Mouse (Mus musculus) hindbrain, embryonic 13.5 days (tissue): Measurements from ENCODE around the gene Rbm3. TPM values are rescaled to one million over a fixed set of nuclear protein-coding genes. Genes with fewer than 3 reads are reported as not detected.
"Not testable (repeated sequence)": the region's sequence is repeated elsewhere in the genome, so short reads cannot be mapped to it uniquely, and the experiment has no call there.

Experiments
- ATAC-seq: fragments of 200-750 bp; cut with Nextera tagmentation; 2 replicates; pipeline ENCODE4 v1.8.0; 2017; ENCODE audit warnings: moderate TSS enrichment; ENCODE audit not compliant: low FRiP score
- H3K27ac ChIP-seq: fragments of 300-500 bp; sonication (generic); 2 replicates; pipeline ENCODE4 v1.5.1; 2015; ENCODE audit warnings: inconsistent platforms, mild to moderate bottlenecking, moderate library complexity
- H3K27me3 ChIP-seq: fragments of 300-500 bp; sonication (generic); 2 replicates; pipeline ENCODE4 v1.6.1; 2015; ENCODE audit warnings: mild to moderate bottlenecking, inconsistent platforms
- H3K36me3 ChIP-seq: fragments of 300-500 bp; sonication (generic); 2 replicates; pipeline ENCODE4 v1.6.1; 2015; ENCODE audit warnings: mild to moderate bottlenecking, inconsistent platforms
- H3K4me1 ChIP-seq: fragments of 300-500 bp; sonication (generic); replicated peaks from 2 replicates; pipeline ENCODE4 v1.6.1; 2015; ENCODE audit warnings: inconsistent platforms
- H3K4me2 ChIP-seq: fragments of 300-500 bp; sonication (generic); 2 replicates; pipeline ENCODE4 v1.6.1; 2015; ENCODE audit warnings: inconsistent platforms, mild to moderate bottlenecking, moderate library complexity
- H3K4me3 ChIP-seq: fragments of 300-500 bp; sonication (generic); 2 replicates; pipeline ENCODE4 v1.5.1; 2015; ENCODE audit warnings: mild to moderate bottlenecking, inconsistent platforms
- H3K9ac ChIP-seq: fragments of 300-500 bp; sonication (generic); 2 replicates; pipeline ENCODE4 v1.6.1; 2015; ENCODE audit warnings: mild to moderate bottlenecking, inconsistent platforms
- H3K9me3 ChIP-seq: fragments of 300-500 bp; sonication (generic); 2 replicates; pipeline ENCODE4 v1.6.1; 2016; ENCODE audit warnings: inconsistent platforms
- WGBS: fragments of 180-500 bp; shearing (Covaris S2); methylation state at CpG from one replicate; pipeline ENCODE4 v1.1.7; 2015; 5-methylcytosine and 5-hydroxymethylcytosine counted together
- polyA plus RNA-seq: library from polyadenylated mRNA; unstranded; fragments of >200 nt; fragmentation: Nextera tagmentation; extraction: Ambion mirVana; gene quantifications from 2 replicates; pipeline ENCODE4 v1.2.1, GENCODE M21; 2015

Rbm3 gene
- polyA plus RNA-seq, 1 experiment from 2014 or later = 336 TPM

- no peaks in the 10 kb centered on the region for H3K9me3 ChIP-seq
- no peak overlapping the region for H3K9ac ChIP-seq
- no peak for ATAC-seq
- H3K4me1 ChIP-seq = no peaks in the 10 kb centered on the region
- H3K27ac ChIP-seq = no peak overlapping the region
- no peak overlapping the region for H3K4me3 ChIP-seq
- H3K36me3 ChIP-seq = peaks cover 5% of the 10 kb centered on the region
- H3K27me3 ChIP-seq = no peaks in the 10 kb centered on the region
- no peak overlapping the region for H3K4me2 ChIP-seq
Observed at GRCm38 (mm10) chrX:8117264-8117663, 28.4 kb downstream of the Rbm3 start.

- H3K4me2 ChIP-seq = no peak overlapping the region
- no peak for ATAC-seq
- 85% methylated on average over 4 of the region's 4 CpGs for WGBS
Observed at GRCm38 (mm10) chrX:8115275-8115674, 30.4 kb downstream of the Rbm3 start.

GRCm38 (mm10) chrX:8105019-8105418 is 40.7 kb downstream of the Rbm3 start:
- WGBS = 90% methylated on average over 3 of the region's 3 CpGs
- Histone ChIP-seq H3K4me3 (no peak overlapping the region), H3K27me3 (no peaks in the 10 kb centered on the region), H3K27ac (no peak overlapping the region), H3K9me3 (no peaks in the 10 kb centered on the region), H3K4me1 (peaks cover 8% of the 10 kb centered on the region), H3K4me2 (no peak overlapping the region), H3K9ac (no peak overlapping the region), H3K36me3 (no peaks in the 10 kb centered on the region)
- no peak for ATAC-seq

More at GRCm38 (mm10) chrX:8115275-8115674, 30.4 kb downstream of the Rbm3 start:
- no peaks in the 10 kb centered on the region for H3K9me3 ChIP-seq
- no peak overlapping the region for H3K9ac ChIP-seq
- no peaks in the 10 kb centered on the region for H3K4me1 ChIP-seq
- H3K36me3 ChIP-seq = peaks cover 5% of the 10 kb centered on the region
- no peaks in the 10 kb centered on the region for H3K27me3 ChIP-seq
- no peak overlapping the region for H3K4me3 ChIP-seq
- H3K27ac ChIP-seq = no peak overlapping the region

GRCm38 (mm10) chrX:8102213-8102668 is 43.4 kb downstream of the Rbm3 start:
- no peak for ATAC-seq
- H3K9me3 ChIP-seq = no peaks in the 10 kb centered on the region
- H3K9ac ChIP-seq = no peak overlapping the region
- WGBS = 75% methylated on average over 7 of the region's 7 CpGs
- H3K27ac ChIP-seq = no peak overlapping the region
- peaks cover 8% of the 10 kb centered on the region for H3K4me1 ChIP-seq
- no peaks in the 10 kb centered on the region for H3K36me3 ChIP-seq
- no peak overlapping the region for H3K4me3 ChIP-seq
- no peak overlapping the region for H3K4me2 ChIP-seq
- H3K27me3 ChIP-seq = no peaks in the 10 kb centered on the region

GRCm38 (mm10) chrX:8101017-8101416 is 44.7 kb downstream of the Rbm3 start:
- Histone ChIP-seq H3K27me3 (no peaks in the 10 kb centered on the region), H3K9ac (no peak overlapping the region), H3K36me3 (no peaks in the 10 kb centered on the region), H3K9me3 (no peaks in the 10 kb centered on the region), H3K27ac (peak overlapping the region; percentile 90), H3K4me1 (peaks cover 8% of the 10 kb centered on the region), H3K4me2 (0 out of 2 replicates have a peak overlapping the region, but pooled peaks have one; percentile 17), H3K4me3 (no peak overlapping the region)
- ATAC-seq = peak; percentile 53
- WGBS = 25% methylated on average over 3 of the region's 3 CpGs

- 65% methylated on average over 4 of the region's 4 CpGs for WGBS
- Histone ChIP-seq H3K27me3 (no peaks in the 10 kb centered on the region), H3K4me3 (no peak overlapping the region), H3K27ac (no peak overlapping the region), H3K9me3 (no peaks in the 10 kb centered on the region), H3K9ac (no peak overlapping the region), H3K4me1 (peaks cover 8% of the 10 kb centered on the region), H3K36me3 (no peaks in the 10 kb centered on the region), H3K4me2 (no peak overlapping the region)
- no peak for ATAC-seq
Observed at GRCm38 (mm10) chrX:8099435-8099834, 46.2 kb downstream of the Rbm3 start.

- Histone ChIP-seq H3K27ac (peak overlapping the region; percentile 66; the same call in 1 of the 2 replicates), H3K4me2 (peak overlapping the region; percentile 40), H3K4me1 (peaks cover 8% of the 10 kb centered on the region), H3K36me3 (no peaks in the 10 kb centered on the region), H3K4me3 (peak overlapping the region; percentile 28), H3K9ac (no peak overlapping the region), H3K9me3 (no peaks in the 10 kb centered on the region), H3K27me3 (no peaks in the 10 kb centered on the region)
- 19% methylated on average over 17 of the region's 19 CpGs for WGBS
- ATAC-seq = peak; percentile 92
Observed at GRCm38 (mm10) chrX:8096787-8097242, 48.9 kb downstream of the Rbm3 start.

GRCm38 (mm10) chrX:8096068-8096786 is 49.5 kb downstream of the Rbm3 start:
- WGBS = 18% methylated on average over 14 of the region's 48 CpGs
- not testable (repeated sequence) for H3K36me3 ChIP-seq, H3K27me3 ChIP-seq, H3K4me1 ChIP-seq, H3K9me3 ChIP-seq, H3K9ac ChIP-seq
- peak overlapping the region; percentile 47 for H3K4me2 ChIP-seq
- H3K27ac ChIP-seq = peak overlapping the region; percentile 48; the same call in 1 of the 2 replicates
- peak; percentile 91 for ATAC-seq
- peak overlapping the region; percentile 30 for H3K4me3 ChIP-seq

- peak overlapping the region; percentile 47 for H3K4me2 ChIP-seq
- no peaks in the 10 kb centered on the region for H3K36me3 ChIP-seq
- WGBS = 82% methylated on average over 10 of the region's 10 CpGs
- no peaks in the 10 kb centered on the region for H3K9me3 ChIP-seq
- H3K27me3 ChIP-seq = no peaks in the 10 kb centered on the region
- no peak for ATAC-seq
- H3K4me1 ChIP-seq = peaks cover 5% of the 10 kb centered on the region
- H3K27ac ChIP-seq = no peak overlapping the region; the same call in 1 of the 2 replicates
- peak overlapping the region; percentile 30 for H3K4me3 ChIP-seq
- H3K9ac ChIP-seq = no peak overlapping the region
Observed at GRCm38 (mm10) chrX:8095546-8095945, 50.1 kb downstream of the Rbm3 start.

- ATAC-seq, H3K4me1 ChIP-seq, H3K27ac ChIP-seq, H3K4me2 ChIP-seq, H3K27me3 ChIP-seq, H3K9me3 ChIP-seq, H3K4me3 ChIP-seq, H3K9ac ChIP-seq, H3K36me3 ChIP-seq: not testable (repeated sequence)
- WGBS = 78% methylated on average over 5 of the region's 5 CpGs
Observed at GRCm38 (mm10) chrX:8090954-8091347, 54.7 kb downstream of the Rbm3 start.

GRCm38 (mm10) chrX:8090346-8090953 is 55.2 kb downstream of the Rbm3 start, which contains the start of gene Was:
TSS of gene Was (minus strand) at chrX:8090498.
- Histone ChIP-seq H3K4me1 (no peaks in the 10 kb centered on the region), H3K4me3 (no peak within 1 kb of the TSS), H3K9me3 (no peaks in the 10 kb centered on the region), H3K27ac (no peak within 1 kb of the TSS), H3K27me3 (no peaks in the 10 kb centered on the region), H3K4me2 (no peak within 1 kb of the TSS), H3K9ac (no peak within 1 kb of the TSS), H3K36me3 (no peaks in the 10 kb centered on the region)
- 84% methylated on average over 14 of the region's 14 CpGs for WGBS
- no peak for ATAC-seq

GRCm38 (mm10) chrX:8089746-8090145 is 55.9 kb downstream of the Rbm3 start:
- Histone ChIP-seq H3K27me3 (no peaks in the 10 kb centered on the region), H3K4me3 (no peak overlapping the region), H3K9me3 (no peaks in the 10 kb centered on the region), H3K27ac (no peak overlapping the region), H3K4me1 (no peaks in the 10 kb centered on the region), H3K4me2 (no peak overlapping the region), H3K36me3 (no peaks in the 10 kb centered on the region), H3K9ac (no peak overlapping the region)
- no peak for ATAC-seq
- WGBS = 91% methylated on average over 3 of the region's 3 CpGs
